Mouse (Mus musculus) heart, embryonic 14.5 days (tissue): ENCODE results near the gene Ndufs7. TPM values are rescaled to one million over a fixed set of nuclear protein-coding genes. Genes with fewer than 3 reads are reported as not detected.

Source experiments
- ATAC-seq: fragments of 200-750 bp; cut with Nextera tagmentation; 2 replicates; pipeline ENCODE4 v1.8.0; 2017; ENCODE audit warnings: low read depth, moderate TSS enrichment; ENCODE audit not compliant: insufficient number of reproducible peaks, insufficient read depth, low FRiP score
- H3K27ac ChIP-seq, 2 experiments: fragments of 200-500 bp in 1 of 2; fragments of 300-500 bp in 1 of 2; sonication (generic) in 1 of 2; replicated peaks in 1 of 2; 2 replicates each; pipeline ENCODE4 v1.5.1; 2012 to 2014; ENCODE audit warnings: low read depth in 2 of 2, low read length in 2 of 2, control low read depth in 1 of 2, mild to moderate bottlenecking in 1 of 2, mixed read lengths in 1 of 2; ENCODE audit not compliant: control insufficient read depth in 1 of 2, insufficient read depth in 1 of 2
- H3K27me3 ChIP-seq: fragments of 300-500 bp; sonication (generic); 2 replicates; pipeline ENCODE4 v1.6.1; 2014; ENCODE audit warnings: mild to moderate bottlenecking, low read length, control low read depth; ENCODE audit not compliant: control insufficient read depth, insufficient read depth
- H3K36me3 ChIP-seq: fragments of 300-500 bp; sonication (generic); 2 replicates; pipeline ENCODE4 v1.6.1; 2014; ENCODE audit warnings: mild to moderate bottlenecking, control low read depth, low read length, mixed read lengths; ENCODE audit not compliant: control insufficient read depth, insufficient read depth
- H3K4me1 ChIP-seq, 2 experiments: fragments of 200-500 bp in 1 of 2; fragments of 300-500 bp in 1 of 2; sonication (generic) in 1 of 2; 2 replicates each; pipeline ENCODE4 v1.6.1; 2012 to 2014; ENCODE audit warnings: low read length in 2 of 2, control low read depth in 1 of 2, mixed read lengths in 1 of 2; ENCODE audit not compliant: control insufficient read depth in 2 of 2, insufficient read depth in 2 of 2
- H3K4me2 ChIP-seq: fragments of 300-500 bp; sonication (generic); 2 replicates; pipeline ENCODE4 v1.6.1; 2014; ENCODE audit warnings: mild to moderate bottlenecking, low read length
- H3K4me3 ChIP-seq, 2 experiments: fragments of 200-500 bp in 1 of 2; fragments of 300-500 bp in 1 of 2; sonication (generic) in 1 of 2; 2 replicates each; pipeline ENCODE4 v1.5.1; 2012 to 2014; ENCODE audit warnings: low read length in 2 of 2, mild to moderate bottlenecking in 2 of 2, control low read depth in 1 of 2, low read depth in 1 of 2, moderate library complexity in 1 of 2; ENCODE audit not compliant: control insufficient read depth in 1 of 2, insufficient read depth in 1 of 2
- H3K9ac ChIP-seq: fragments of 300-500 bp; sonication (generic); 2 replicates; pipeline ENCODE4 v1.6.1; 2014; ENCODE audit warnings: mild to moderate bottlenecking, low read length
- H3K9me3 ChIP-seq: fragments of 300-500 bp; sonication (generic); 2 replicates; pipeline ENCODE4 v1.6.1; 2016; ENCODE audit warnings: low read length, control low read depth; ENCODE audit not compliant: control insufficient read depth
- WGBS: fragments of 180-500 bp; shearing (Covaris S2); extraction: QIAGEN DNeasy Blood & Tissue Kit; methylation state at CpG from one replicate; pipeline ENCODE4 v1.1.7; 2014; 5-methylcytosine and 5-hydroxymethylcytosine counted together
- polyA plus RNA-seq: library from polyadenylated mRNA; unstranded; fragments of >200 nt; fragmentation: Nextera tagmentation; extraction: Ambion mirVana; gene quantifications from 2 replicates; pipeline ENCODE4 v1.2.1, GENCODE M21; 2014

Gene Ndufs7
- polyA plus RNA-seq, 1 experiment from 2014 or later: 734 TPM

- Histone ChIP-seq H3K4me3 (no peak overlapping the region), H3K36me3 (peaks cover 61% of the 10 kb centered on the region), H3K4me2 (no peak overlapping the region), H3K27ac (no peak overlapping the region), H3K9ac (no peak overlapping the region), H3K9me3 (no peaks in the 10 kb centered on the region), H3K4me1 (peaks cover under 1% of the 10 kb centered on the region in 2 experiments; a peak in 1 of 4 replicates), H3K27me3 (no peaks in the 10 kb centered on the region)
- WGBS: 92% methylated on average over 12 of the region's 12 CpGs
- no peak for ATAC-seq
Measured at GRCm38 (mm10) chr10:80288097-80288496, 39.2 kb downstream of the Ndufs7 start.

- no peaks in the 10 kb centered on the region for H3K9me3 ChIP-seq
- no peaks in the 10 kb centered on the region for H3K27me3 ChIP-seq
- H3K4me1 ChIP-seq: peaks cover 3 to 6% of the 10 kb centered on the region in 2 experiments; a peak in 2 of 4 replicates
- no peak for ATAC-seq
- no peak overlapping the region for H3K4me2 ChIP-seq
- H3K36me3 ChIP-seq: peaks cover 61% of the 10 kb centered on the region
- no peak overlapping the region for H3K27ac ChIP-seq
- H3K9ac ChIP-seq: no peak overlapping the region
- no peak overlapping the region for H3K4me3 ChIP-seq
- WGBS: 61% methylated on average over 8 of the region's 8 CpGs
Measured at GRCm38 (mm10) chr10:80288657-80289056, 39.7 kb downstream of the Ndufs7 start.

- WGBS: under 1% methylated on average over 72 of the region's 72 CpGs
- peak; percentile 83 for ATAC-seq
- peak within 1 kb of the TSS; percentile 99 for H3K9ac ChIP-seq
Measured at GRCm38 (mm10) chr10:80292251-80293146, 43.6 kb downstream of the Ndufs7 start, which contains the start of gene Rps15. Gene Rps15 (plus strand): TSS chr10:80292453.

GRCm38 (mm10) chr10:80293325-80293724 is 44.4 kb downstream of the Ndufs7 start:
- no peaks in the 10 kb centered on the region for H3K9me3 ChIP-seq

More at GRCm38 (mm10) chr10:80292251-80293146, 43.6 kb downstream of the Ndufs7 start, which contains the start of gene Rps15:
- peak within 1 kb of the TSS; percentile 62 to 94 for H3K4me3 ChIP-seq
- no peaks in the 10 kb centered on the region for H3K9me3 ChIP-seq
- peaks cover 11% of the 10 kb centered on the region for H3K27me3 ChIP-seq
- peak within 1 kb of the TSS; percentile 98 for H3K4me2 ChIP-seq
- peak within 1 kb of the TSS; percentile 61 to 85 for H3K27ac ChIP-seq
- peaks cover 37% of the 10 kb centered on the region for H3K36me3 ChIP-seq
- peaks cover 14 to 26% of the 10 kb centered on the region in 2 experiments; a peak in 2 of 4 replicates for H3K4me1 ChIP-seq

GRCm38 (mm10) chr10:80294311-80294710 is 45.4 kb downstream of the Ndufs7 start:
- 55% methylated on average over 4 of the region's 4 CpGs for WGBS
- H3K9ac ChIP-seq: no peak overlapping the region; the same call in 1 of the 2 replicates
- H3K27me3 ChIP-seq: peaks cover 29% of the 10 kb centered on the region
- H3K4me2 ChIP-seq: no peak overlapping the region
- H3K4me3 ChIP-seq: no peak overlapping the region
- no peak for ATAC-seq
- H3K36me3 ChIP-seq: peaks cover 22% of the 10 kb centered on the region
- peaks cover 14 to 26% of the 10 kb centered on the region in 2 experiments; a peak in 2 of 4 replicates for H3K4me1 ChIP-seq
- H3K9me3 ChIP-seq: no peaks in the 10 kb centered on the region
- H3K27ac ChIP-seq: no peak overlapping the region

More at GRCm38 (mm10) chr10:80293325-80293724, 44.4 kb downstream of the Ndufs7 start:
- peaks cover 19% of the 10 kb centered on the region for H3K27me3 ChIP-seq
- H3K36me3 ChIP-seq: peaks cover 30% of the 10 kb centered on the region
- no peak for ATAC-seq
- WGBS: 29% methylated on average over 14 of the region's 14 CpGs
- peaks cover 14 to 26% of the 10 kb centered on the region in 2 experiments; a peak in 2 of 4 replicates for H3K4me1 ChIP-seq
- peak overlapping the region; percentile 62 to 94 for H3K4me3 ChIP-seq
- peak overlapping the region; percentile 98 for H3K4me2 ChIP-seq
- H3K27ac ChIP-seq: peak overlapping the region in 1 of 2 experiments; percentile 85; a peak in 1 of 4 replicates
- H3K9ac ChIP-seq: peak overlapping the region; percentile 99

GRCm38 (mm10) chr10:80294788-80295303 is 45.9 kb downstream of the Ndufs7 start:
- Histone ChIP-seq H3K27ac (no peak overlapping the region), H3K36me3 (peaks cover 22% of the 10 kb centered on the region), H3K4me1 (peaks cover 14 to 26% of the 10 kb centered on the region in 2 experiments; a peak in 2 of 4 replicates), H3K4me2 (no peak overlapping the region), H3K9me3 (no peaks in the 10 kb centered on the region), H3K27me3 (peaks cover 34% of the 10 kb centered on the region), H3K9ac (peak overlapping the region; percentile 65; the same call in 1 of the 2 replicates), H3K4me3 (no peak overlapping the region)
- 51% methylated on average over 7 of the region's 7 CpGs for WGBS
- ATAC-seq: no peak

GRCm38 (mm10) chr10:80295618-80296425 is 46.9 kb downstream of the Ndufs7 start, which contains the start of gene Apc2:
Gene Apc2 (plus strand): TSS chr10:80295977.
- Histone ChIP-seq H3K4me1 (peaks cover 14 to 26% of the 10 kb centered on the region in 2 experiments; a peak in 2 of 4 replicates), H3K4me3 (peak within 1 kb of the TSS; percentile 44 to 53), H3K27ac (0 out of 4 replicates have a peak within 1 kb of the TSS, but pooled peaks of 1 of the 2 experiments have one; percentile 10), H3K4me2 (peak within 1 kb of the TSS; percentile 85), H3K36me3 (peaks cover 22% of the 10 kb centered on the region), H3K27me3 (peaks cover 44% of the 10 kb centered on the region), H3K9ac (peak within 1 kb of the TSS; percentile 65), H3K9me3 (no peaks in the 10 kb centered on the region)
- peak; percentile 20 for ATAC-seq
- 2% methylated on average over 26 of the region's 26 CpGs for WGBS
